Mouse (Mus musculus): ENCODE data around the gene Peg10.
A peak's percentile ranks its signal among the peaks of the same experiment; 100 is the strongest.
"Not testable (repeated sequence)": the region's sequence is repeated elsewhere in the genome, so short reads cannot be mapped to it uniquely, and the experiment has no call there.

The Peg10 gene

DNA sequence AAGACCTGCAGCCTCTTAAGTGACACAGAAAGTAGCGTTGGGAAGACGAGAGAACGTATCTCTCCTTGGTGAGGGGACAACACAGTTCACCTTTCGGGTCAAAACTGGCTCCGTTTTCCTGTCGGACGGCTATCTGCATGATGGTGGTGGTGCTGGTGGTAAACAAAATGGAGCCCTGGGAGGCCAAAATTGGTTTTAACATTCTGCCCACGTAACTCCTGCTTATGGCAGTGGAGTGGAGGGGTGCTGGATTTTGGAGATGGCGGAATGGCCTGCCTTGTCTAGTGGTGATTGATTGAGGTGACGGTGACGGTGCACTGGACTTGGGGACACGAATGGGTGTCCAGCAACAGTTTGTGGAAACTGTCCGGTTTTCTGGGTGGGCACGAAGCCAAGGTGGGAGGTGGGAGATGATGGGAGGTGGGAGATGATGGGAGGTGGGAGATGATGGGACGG lies 1.4 kb downstream of the Peg10 start:
- no peak for DNase-seq (ENCODE audit: extremely low read depth, low read depth, low spot score)

DNA sequence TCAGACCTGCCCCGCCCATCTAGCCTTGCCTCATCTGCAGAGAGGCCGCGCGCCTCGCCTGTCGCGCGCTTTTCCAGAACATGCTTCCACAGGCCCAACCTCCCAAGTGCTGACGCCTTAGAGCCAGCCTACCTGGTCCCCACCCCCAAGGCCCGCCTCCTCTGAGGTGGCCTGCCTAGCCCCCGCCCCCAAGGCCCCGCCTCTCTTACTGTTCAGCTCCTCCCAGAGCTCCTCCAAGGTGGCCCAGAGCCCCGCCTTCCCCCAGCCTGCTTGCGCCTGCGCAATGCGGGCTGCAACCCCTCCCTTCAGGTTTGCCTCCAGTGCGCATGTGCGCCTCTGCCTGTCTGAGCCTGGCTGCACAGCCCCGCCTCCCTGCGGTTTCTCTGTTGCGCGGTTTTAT lies 2.0 kb downstream of the Peg10 start:
- peak; percentile 21 for DNase-seq (ENCODE audit: extremely low read depth, low read depth, low spot score)

DNA sequence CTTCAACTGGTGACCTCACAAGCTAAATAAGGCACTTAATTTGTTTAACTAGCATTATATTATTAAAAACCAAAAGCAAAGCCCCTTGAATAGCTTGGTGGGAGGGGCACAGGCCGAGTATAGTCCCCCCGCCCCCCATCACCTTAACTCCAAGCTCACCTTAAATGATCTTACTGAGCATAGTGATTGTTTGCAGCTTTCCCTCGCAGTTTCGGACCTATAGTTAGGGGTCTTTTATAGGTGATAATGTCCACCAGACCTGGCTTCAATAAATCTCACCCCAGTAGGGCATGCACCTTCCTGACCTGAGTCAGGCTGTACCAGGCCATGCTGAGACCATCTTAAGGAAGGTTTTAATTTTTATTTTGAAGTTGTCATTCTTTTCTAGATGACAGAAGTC lies 4.2 kb downstream of the Peg10 start:
- DNase-seq (ENCODE audit: extremely low read depth, low read depth, low spot score) = no peak

DNA sequence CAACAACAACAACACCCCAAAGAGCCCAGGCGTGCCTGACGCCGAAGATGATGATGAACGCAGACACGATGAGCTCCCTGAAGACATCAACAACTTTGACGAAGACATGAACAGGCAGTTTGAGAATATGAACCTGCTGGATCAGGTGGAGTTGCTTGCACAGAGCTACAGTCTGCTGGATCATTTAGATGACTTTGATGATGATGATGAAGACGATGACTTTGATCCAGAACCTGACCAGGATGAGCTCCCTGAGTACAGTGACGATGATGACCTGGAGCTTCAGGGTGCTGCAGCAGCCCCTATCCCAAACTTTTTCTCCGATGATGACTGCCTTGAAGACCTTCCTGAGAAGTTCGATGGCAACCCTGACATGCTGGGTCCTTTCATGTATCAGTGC lies 7.2 kb downstream of the Peg10 start:
- DNase-seq (ENCODE audit: extremely low read depth, low read depth, low spot score) = no peak

DNA sequence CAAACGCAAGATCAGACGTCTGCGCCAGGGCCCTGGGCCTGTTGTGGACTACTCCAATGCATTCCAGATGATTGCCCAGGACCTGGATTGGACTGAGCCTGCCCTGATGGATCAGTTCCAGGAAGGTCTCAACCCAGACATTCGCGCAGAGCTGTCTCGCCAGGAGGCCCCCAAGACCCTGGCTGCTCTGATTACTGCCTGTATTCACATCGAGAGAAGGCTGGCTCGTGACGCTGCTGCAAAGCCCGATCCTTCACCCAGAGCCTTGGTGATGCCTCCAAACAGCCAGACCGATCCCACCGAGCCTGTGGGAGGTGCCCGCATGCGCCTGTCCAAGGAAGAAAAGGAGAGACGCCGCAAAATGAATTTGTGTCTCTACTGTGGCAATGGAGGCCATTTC lies 7.8 kb downstream of the Peg10 start:
- DNase-seq (ENCODE audit: extremely low read depth, low read depth, low spot score) = no peak

DNA sequence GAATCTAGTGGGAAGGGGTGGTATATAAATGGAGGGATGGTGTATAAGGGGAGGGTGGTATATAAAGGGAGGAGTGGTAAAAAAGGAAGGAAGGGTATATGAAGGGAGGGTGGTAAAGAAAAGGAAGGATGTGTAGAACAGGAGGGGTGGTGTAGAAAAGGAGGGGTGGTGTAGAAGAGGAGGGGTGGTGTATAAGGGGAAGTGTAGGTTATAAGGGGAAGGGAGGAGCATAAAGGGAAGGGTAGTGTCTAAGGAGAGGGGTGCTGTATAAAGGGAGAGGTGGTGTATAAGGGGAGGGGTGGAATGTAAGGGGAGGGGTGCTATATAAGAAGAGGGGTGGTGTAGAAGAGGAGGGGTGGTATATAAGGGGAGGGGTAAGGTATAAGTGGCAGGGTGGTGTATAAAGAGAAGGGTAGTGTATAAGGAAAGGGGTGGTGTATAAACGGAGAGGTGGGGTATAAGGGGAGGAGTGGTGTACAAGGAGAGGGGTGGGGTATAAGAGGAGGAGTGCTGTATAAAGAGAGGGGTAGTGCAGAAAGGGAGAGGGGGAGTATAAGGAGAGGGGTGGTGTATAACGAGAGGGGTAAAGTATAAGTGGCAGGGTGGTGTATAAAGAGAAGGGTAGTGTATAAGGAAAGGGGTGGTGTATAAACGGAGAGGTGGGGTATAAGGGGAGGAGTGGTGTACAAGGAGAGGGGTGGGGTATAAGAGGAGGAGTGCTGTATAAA lies 14.5 kb downstream of the Peg10 start:
- not testable (repeated sequence) for DNase-seq (ENCODE audit: extremely low read depth, low read depth, low spot score)

DNA sequence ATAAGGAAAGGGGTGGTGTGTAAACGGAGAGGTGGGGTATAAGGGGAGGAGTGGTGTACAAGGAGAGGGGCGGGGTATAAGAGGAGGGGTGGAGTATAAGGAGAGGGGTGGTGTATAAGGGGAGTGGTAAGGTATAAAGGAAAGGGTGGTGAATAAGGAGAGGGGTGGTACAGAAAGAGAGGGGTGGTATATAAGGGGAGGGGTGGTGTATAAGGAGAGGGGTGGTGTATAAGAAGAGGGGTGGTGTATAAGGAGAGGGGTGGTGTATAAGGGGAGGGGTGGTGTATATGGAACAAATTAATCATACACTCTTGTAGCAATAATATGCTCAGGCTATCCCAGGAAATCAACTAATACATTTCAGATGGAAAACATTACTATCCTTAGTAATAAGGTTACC lies 15.1 kb downstream of the Peg10 start:
- DNase-seq (ENCODE audit: extremely low read depth, low read depth, low spot score) = no peak

DNA sequence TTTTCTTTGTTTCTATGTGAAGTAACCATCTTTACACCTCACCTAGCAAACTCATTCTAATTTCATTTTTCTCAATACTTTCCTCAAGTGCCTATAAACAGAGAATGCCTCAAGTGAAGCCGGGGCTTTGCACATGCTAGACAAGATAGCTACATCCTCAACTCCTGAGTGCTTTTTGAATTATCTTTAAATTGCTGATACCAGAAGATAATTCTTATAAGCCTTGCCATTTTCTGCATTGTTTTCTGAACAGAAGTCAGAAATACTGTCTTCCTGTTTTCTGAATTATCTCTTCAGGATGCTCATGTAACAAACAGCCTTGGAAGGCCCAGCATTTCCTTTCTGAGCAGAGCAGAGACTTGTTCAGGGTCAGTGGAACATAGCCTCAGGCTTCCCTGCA lies 49.2 kb downstream of the Peg10 start:
- no peak for DNase-seq (ENCODE audit: extremely low read depth, low read depth, low spot score)

DNA sequence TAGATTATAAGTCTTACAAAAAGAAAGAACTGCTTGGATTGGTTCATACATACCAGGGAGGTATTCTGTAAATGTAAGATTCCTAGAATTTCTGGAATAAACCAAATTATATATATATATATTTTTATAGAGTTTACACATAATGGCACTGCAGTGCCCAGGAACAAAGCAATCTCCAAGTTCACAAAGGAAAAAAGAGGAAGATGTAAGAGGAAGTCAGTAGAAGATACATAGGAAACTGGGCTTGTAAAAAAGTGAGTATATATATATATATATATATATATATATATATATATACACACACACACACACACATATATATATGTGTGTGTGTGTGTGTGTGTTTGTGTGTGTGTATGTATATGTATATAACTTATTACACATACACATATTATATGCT lies 50.2 kb downstream of the Peg10 start:
- DNase-seq (ENCODE audit: extremely low read depth, low read depth, low spot score) = not testable (repeated sequence)

DNA sequence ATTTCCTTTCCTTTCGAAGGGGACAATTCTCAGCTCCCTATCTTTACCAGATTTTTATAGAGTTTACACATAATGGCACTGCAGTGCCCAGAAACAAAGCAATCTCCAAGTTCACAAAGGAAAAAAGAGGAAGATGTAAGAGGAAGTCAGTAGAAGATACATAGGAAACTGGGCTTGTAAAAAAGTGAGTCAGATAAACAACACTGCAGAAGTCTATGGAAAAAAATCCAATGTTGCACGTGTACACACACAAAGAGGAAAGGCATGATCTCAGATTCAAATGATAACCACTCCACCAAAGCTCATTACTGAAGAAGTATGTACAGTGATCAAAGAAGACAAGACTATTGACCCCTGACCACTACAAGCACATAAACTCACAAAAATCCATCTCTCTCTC lies 51.3 kb downstream of the Peg10 start:
- no peak for DNase-seq (ENCODE audit: extremely low read depth, low read depth, low spot score)

DNA sequence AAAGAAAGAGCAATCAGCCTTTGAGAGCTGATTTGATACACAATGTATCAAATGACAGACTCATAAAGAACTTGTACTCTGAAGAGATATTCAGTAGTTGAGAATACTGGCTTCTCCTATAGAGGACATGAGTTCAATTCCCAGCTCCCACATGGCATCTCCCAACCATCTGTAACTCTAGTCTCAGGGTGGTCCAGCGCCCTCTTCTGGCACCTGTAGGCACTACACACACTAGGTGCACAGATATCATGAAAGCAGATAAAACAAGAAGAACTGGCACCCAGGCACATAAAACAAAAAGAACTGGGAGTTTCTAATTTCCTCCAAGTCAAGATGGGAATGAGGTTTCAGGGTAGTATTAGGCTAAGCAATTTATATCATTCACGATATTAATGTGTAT lies 52.3 kb downstream of the Peg10 start:
- DNase-seq (ENCODE audit: extremely low read depth, low read depth, low spot score) = no peak

DNA sequence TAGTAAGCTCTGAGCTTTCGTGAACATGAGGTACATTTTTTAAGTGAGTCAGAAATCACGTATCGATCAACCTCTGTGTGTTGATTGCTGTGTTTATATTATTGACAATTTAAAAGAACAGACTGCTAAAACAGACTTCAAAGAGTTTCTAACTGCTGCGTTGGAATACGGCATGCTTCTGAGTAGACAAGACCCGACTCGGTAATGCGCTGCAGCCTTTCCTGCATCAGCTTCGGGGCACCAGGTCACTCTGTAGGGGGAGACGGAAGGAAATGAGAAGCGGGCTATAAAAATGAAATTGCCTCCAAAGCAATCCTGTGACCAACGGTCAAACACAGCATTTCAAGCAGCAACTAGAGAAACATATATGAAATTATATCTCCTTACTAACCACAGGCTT lies 59.9 kb downstream of the Peg10 start:
- DNase-seq (ENCODE audit: extremely low read depth, low read depth, low spot score) = no peak

All from fat pad, adult 2 months (tissue).